Mouse (Mus musculus) neural tube, embryonic 10.5 days (tissue): ENCODE measurements at regions not wholly inside any gene's neighbourhood (a gene's known extent, or its start where the extent isn't known, plus 50 kb on each side); places are given as distances from the start of the nearest gene placed in this dataset.
"Not testable (repeated sequence)": the region's sequence is repeated elsewhere in the genome, so short reads cannot be mapped to it uniquely, and the experiment has no call there.

ENCODE experiments used
- DNase-seq: peaks from one replicate; pipeline ENCODE4 v3.0.0-alpha.2; 2017; ENCODE audit warnings: low spot score; ENCODE audit errors: extremely low spot score

DNA sequence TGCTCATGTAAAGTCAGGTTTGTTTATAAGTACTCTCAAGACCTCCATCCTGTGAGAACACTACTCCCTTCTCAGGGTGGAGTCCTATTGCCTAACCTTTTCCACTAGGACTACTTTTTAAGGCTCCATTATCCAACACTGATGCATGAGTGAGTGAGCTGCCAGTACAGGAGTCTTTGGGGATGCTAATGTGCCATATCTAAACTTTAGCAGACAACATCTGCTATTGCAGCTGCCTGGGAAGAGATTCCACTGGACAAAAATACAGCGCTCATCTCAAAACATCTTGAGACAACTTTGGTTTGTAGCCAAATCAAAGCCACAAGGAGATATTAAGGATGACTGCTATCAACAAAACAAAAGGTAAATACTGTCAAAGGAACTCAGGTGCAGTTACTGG is 52.3 kb upstream of the Gm10985 start:
- DNase-seq = no peak

DNA sequence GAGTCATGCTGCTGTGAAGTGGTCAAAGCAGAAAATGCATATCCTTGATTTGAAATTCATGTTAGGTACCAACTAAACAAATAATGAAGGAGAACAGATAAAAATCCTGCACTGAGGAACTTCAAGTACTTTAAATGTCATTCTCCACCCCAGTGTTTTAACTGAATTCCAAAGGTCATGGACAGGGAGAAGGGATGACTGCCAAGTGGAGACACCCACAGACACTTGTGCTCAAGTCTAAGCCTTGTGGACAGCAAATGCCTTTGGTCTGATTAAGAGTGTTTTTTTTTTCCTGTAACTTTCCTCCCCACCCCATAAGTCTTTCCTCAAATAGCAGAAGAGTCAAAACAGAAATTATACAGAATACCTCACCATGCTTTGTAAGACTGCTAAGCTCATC is 55.2 kb upstream of the Gm10985 start:
- DNase-seq = no peak

DNA sequence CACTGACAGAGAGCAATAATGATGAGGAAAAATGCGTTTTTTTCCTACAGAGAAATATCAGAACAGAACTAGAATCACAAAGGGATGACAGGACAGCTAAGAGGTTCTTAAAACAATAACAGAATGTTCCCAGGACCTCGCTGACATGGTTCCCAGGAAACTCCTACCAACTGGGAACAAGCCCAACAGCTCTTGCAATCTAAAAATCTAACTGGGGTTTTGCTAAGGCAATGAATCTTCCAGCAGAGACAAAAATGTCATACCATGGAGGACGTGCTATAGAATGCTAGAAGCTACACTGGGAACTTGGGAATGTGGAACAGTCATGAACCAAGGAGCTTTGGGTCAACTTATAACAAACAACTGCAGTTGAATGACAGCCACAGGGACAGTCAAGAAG is 59.7 kb upstream of the Gm10985 start:
- DNase-seq = no peak

- no peak for DNase-seq
Measured at GRCm38 (mm10) chr3:53776668-53777067, 68.2 kb upstream of the Gm10985 start.

DNA sequence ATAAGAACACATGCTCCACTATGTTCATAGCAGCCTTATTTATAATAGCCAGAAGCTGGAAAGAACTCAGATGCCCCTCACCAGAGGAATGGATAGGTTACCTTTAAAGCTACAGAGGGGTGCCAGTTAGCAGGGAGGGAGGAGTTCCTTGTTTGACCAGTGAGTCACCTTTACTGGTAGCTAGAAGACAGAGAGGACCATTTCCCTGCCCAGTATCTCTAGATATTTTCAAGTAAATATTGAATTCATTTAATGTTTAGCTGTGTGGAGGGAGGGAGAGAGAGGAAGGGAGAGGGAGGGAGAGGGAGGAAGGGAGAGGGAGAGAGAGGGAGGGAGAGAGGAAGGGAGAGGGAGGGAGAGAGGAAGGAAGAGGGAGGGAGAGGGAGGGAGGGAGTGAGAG is 77.3 kb upstream of the Gm10985 start:
- DNase-seq = no peak

DNA sequence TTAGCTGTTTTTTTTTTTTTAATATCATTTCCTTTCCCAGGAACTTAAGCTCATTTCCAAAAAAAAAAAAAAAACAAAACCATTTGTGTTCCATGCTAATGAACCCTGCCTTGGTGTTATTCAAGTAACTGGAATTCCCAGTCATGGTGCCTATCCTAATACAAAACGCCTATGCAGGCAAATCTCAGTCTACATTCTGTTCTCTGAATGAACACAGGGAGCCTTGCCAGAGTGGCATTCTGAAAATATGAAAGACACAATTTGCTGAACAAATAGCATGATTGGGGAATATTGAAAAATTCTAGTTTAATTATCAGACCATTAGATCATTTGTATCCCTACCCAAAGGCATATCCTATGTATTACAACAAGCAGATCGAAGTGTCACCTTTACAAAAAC is 80.9 kb upstream of the Gm10985 start:
- DNase-seq = no peak

DNA sequence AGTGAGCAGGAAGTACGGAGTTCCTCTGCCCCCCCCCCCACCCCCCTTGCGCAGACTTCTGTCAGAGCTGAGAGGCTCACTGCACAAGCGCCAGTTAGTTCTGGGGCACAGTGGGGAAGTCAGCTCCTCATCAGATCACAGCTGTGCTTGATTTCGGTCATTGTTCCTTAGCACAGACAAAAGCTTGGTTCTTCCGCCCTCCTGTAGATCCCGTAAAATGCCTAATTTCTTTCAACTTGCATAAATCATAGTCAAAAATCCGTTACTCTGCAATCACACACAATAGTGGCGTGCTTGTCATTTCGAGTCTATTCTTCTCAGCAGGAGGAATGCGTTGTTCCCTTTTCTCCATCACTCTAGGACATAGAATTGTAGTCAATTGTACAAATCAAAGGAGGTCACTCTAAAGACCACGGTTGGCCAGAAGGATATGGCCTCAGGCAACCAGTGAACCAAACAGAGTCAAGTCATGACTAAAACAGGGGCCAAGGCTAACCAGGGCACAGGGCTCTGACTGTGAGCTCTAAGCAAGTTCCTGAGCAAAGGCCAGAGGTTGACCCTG is 83.3 kb upstream of the Gm10985 start:
- peak; percentile 17 for DNase-seq

DNA sequence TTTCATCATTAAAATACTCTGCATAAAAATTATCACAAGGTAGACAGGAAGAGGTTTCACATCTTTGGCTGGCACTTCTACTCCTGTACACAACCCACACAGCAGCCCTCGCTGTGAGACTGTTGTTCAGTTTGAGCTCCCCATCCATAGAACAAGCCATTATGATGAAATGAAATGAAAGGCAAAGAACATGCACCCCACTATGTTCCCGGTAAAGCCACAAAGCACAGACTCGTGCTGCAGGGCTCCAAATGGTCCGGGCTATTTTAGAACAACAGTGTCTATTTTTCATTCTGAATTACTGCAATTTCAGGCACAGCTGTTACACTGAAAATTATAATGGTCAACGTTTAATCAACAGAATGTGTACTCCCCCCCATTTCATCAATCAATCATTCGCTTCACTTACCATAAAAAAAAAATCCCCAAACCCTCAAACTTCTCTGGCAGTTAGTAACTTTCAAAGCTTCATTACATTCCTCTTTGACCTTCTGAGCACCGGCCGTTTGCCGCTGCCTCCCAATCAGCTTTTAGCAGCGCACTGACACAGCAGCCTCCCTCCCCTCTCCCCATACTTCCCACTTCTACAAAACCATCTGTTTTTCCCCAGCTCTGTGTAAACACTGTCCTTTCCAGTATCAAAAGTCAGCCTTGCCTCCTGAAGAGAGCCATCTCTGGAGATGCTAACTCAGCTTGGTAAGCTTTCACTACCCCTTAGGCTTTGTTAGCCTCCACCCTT is 88.6 kb upstream of the Gm10985 start:
- no peak for DNase-seq

DNA sequence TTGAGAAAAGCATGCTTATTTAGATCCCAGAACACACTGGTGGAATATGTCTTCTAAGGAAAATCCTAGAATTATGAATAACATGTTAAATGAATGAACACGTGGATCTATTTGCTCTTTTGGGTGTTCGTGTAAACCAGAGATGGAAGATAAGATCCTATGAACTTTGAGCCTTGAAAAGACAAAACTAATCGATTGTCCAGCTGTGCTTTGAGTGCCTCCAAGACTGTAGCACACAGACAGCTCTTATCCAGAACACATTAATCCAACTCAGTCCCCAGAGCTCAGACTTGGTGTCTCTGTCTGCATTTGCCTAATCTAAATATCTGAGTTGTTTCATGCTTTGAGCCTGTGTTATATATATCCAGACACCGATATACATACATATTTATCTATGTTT is 80.0 kb upstream of the Frem2 start:
- no peak for DNase-seq

GRCm38 (mm10) chr3:53735607-53736006 is 78.5 kb upstream of the Frem2 start:
- DNase-seq = not testable (repeated sequence)

DNA sequence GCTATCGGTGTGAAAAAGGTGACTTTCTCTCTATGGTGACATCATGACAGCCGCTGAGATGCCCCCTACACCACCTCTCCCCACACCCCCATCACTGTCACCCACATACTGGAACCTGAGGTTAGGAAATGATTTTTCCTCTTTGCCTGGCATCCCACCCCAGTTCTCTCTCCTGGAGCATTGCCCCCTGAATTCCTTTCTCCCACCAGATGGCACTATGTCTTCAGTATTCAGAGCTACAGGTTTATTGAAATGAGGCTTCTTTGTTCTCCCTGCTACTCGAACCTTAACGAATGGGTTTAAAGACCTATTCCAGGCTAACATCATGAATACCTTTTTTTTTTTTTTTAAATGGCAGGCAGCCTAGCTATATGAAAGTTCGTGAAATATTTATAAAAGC is 78.0 kb upstream of the Frem2 start:
- peak; percentile 28 for DNase-seq

GRCm38 (mm10) chr3:53730440-53730839 is 73.3 kb upstream of the Frem2 start:
- DNase-seq = no peak

- DNase-seq = peak; percentile 45
Measured at GRCm38 (mm10) chr3:53729810-53730209, 72.7 kb upstream of the Frem2 start.

GRCm38 (mm10) chr3:53729131-53729530 is 72.0 kb upstream of the Frem2 start:
- DNase-seq = no peak

DNA sequence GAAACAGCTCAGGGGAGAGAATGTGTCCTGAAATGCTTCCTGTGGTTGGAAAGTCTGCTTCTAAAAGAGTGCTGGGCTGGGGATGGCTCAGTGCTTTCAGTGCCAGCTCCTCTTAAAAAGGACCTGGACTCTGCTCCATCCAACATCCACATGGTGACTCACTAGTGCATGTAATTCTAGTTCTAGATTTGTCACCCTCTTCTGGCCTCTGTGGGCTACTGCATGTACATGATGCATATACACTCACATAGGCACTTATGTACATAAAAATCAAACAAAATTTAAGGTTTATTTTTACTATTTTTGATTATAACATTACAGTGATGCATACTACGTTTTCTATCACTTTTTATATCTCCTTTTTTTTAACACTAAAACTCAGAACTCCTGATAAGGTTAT is 70.6 kb upstream of the Frem2 start:
- DNase-seq = no peak

- DNase-seq = no peak
Measured at GRCm38 (mm10) chr3:53707101-53707500, 49.9 kb upstream of the Frem2 start.
